Mouse (Mus musculus) liver, adult 2 months (tissue): ENCODE measurements at regions not wholly inside any gene's neighbourhood (a gene's known extent, or its start where the extent isn't known, plus 50 kb on each side); places are given as distances from the start of the nearest gene placed in this dataset.

Experiments
- DNase-seq: peaks from one replicate; pipeline ENCODE4 v3.0.0-alpha.2; 2011; ENCODE audit warnings: low read depth, low spot score; ENCODE audit errors: extremely low read depth
- H3K27ac ChIP-seq: fragments of 200-500 bp; replicated peaks from 2 replicates; pipeline ENCODE4 v1.5.1; 2012; ENCODE audit warnings: low read depth, mild to moderate bottlenecking, control low read depth, inconsistent platforms, low read length; ENCODE audit not compliant: insufficient read depth
- H3K27me3 ChIP-seq: fragments of 200-500 bp; 2 replicates; pipeline ENCODE4 v1.6.1; 2012; ENCODE audit warnings: mild to moderate bottlenecking, moderate library complexity, low read length, inconsistent platforms; ENCODE audit not compliant: control insufficient read depth, insufficient read depth
- H3K36me3 ChIP-seq: fragments of 200-500 bp; 2 replicates; pipeline ENCODE4 v1.6.1; 2012; ENCODE audit warnings: low read length, inconsistent platforms; ENCODE audit not compliant: control insufficient read depth, insufficient read depth
- H3K4me1 ChIP-seq: fragments of 200-500 bp; 2 replicates; pipeline ENCODE4 v1.6.1; 2011; ENCODE audit warnings: low read length; ENCODE audit not compliant: control insufficient read depth, insufficient read depth
- H3K4me3 ChIP-seq: fragments of 200-500 bp; 2 replicates; pipeline ENCODE4 v1.5.1; 2011; ENCODE audit warnings: low read depth, mild to moderate bottlenecking, control low read depth, low read length, moderate library complexity; ENCODE audit not compliant: insufficient read depth
- H3K79me2 ChIP-seq: fragments of 200-500 bp; 2 replicates; pipeline ENCODE4 v1.6.1; 2012; ENCODE audit warnings: inconsistent platforms, mild to moderate bottlenecking, low read length, moderate library complexity; ENCODE audit not compliant: control insufficient read depth, insufficient read depth
- H3K9ac ChIP-seq: fragments of 200-500 bp; 2 replicates; pipeline ENCODE4 v1.6.1; 2012; ENCODE audit warnings: low read depth, mild to moderate bottlenecking, control low read depth, inconsistent platforms, low read length
- CTCF ChIP-seq: fragments of 200-500 bp; IDR thresholded peaks from 2 replicates; pipeline ENCODE4 v1.5.1; 2011; ENCODE audit warnings: low read depth, low read length, control low read depth
- POLR2A ChIP-seq: fragments of 200-500 bp; IDR thresholded peaks from 2 replicates; pipeline ENCODE4 v1.6.1; 2011; ENCODE audit warnings: low read length, control low read depth; ENCODE audit not compliant: insufficient read depth; ENCODE audit errors: extremely low read depth
- WGBS: fragments of 180-500 bp; shearing (Covaris S2); methylation state at CpG from one replicate; pipeline ENCODE4 v1.1.7; 2018; 5-methylcytosine and 5-hydroxymethylcytosine counted together

DNA sequence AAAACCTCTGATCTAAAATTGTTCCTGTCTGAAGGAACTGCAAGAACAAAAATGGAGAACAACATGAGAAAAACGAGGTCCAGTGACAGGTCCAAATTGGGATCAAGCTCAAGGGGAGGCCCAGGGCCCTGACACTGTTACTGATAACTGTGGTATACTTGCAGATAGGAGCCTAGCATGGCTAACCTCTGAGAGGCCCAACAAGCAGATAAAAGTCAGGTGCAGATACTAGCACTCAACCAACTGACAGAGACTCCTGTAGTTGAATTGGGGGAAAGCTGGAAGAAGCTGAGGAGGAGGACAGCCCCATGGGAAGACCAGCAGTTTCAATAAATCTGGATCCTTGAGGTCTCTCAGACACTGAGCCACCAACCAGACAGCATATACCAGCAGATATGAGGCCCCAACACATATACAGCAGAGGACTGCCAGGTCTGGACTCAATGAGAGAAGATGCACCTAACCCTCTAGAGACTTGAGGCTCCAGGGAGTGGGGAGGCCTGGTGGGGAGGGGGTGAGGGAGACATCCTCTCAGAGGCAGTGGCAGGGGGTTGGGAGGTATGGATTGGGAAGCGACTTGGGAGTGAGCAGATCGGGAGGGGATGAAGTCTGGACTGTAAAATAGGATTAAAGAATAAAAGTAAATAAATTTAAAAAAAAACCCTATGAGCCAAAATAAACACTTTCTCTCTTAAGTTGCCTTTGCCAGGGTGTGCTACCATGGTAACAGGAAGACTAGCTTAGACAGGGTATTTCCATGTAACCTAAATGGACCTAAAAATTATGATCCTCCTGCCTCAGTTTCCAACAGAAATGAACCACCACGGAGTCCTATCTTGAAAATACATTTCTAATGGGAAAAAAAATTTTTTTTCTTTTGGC, 91.8 kb downstream of the Fam204a start:
- DNase-seq = no peak
- H3K79me2 ChIP-seq = no peaks in the 10 kb centered on the region
- no peak overlapping the region for H3K27ac ChIP-seq
- H3K27me3 ChIP-seq = no peaks in the 10 kb centered on the region
- 66% methylated on average over 4 of the region's 4 CpGs for WGBS
- H3K4me1 ChIP-seq = no peaks in the 10 kb centered on the region
- TF ChIP-seq CTCF (no peak), POLR2A (no peak)
- no peak overlapping the region for H3K4me3 ChIP-seq
- H3K36me3 ChIP-seq = no peaks in the 10 kb centered on the region
- H3K9ac ChIP-seq = no peak overlapping the region

DNA sequence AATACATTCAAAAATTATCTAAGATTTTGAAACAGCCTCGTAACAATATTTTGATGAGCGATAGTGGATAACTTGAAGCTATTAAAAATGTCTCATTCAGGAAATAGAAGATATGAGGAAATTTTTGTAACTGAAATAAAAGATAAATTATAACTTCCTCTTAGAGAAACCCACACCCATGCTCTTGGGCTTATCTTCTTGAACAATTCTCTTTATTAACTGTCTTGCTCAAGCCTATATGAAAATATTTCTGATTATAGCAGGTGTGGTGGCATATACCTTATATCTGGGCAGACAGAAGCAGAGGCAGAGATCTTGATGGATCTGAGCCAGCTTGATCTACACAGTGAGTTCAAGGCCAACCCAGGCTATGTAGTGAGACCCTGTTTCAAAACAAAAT, 96.9 kb downstream of the Fam204a start:
- Histone ChIP-seq H3K9ac (no peak overlapping the region), H3K79me2 (no peaks in the 10 kb centered on the region), H3K4me1 (no peaks in the 10 kb centered on the region), H3K27ac (no peak overlapping the region), H3K27me3 (no peaks in the 10 kb centered on the region), H3K36me3 (no peaks in the 10 kb centered on the region), H3K4me3 (no peak overlapping the region)
- 80% methylated on average over 2 of the region's 2 CpGs for WGBS
- no peak for TF ChIP-seq POLR2A
- TF ChIP-seq CTCF = no peak
- no peak for DNase-seq

DNA sequence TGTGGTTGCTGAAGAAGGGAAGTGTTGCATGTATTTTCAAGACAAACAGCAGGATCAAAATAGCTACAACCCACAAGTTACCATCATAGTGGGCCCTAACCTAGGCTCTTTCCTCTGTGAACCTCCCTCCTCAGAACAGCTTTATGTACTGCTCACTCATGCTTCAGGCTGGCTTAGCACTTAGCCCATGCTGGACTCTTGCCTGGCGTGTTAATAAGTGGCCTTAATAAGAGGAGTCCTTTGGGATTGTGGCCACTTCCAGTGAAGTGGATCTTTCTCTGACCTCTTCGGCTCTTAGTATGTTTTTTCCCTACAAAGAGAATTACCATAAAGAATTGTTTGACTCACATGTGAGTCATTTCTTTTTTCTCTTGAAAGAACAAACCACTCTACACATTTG, 101.9 kb downstream of the Fam204a start:
- Histone ChIP-seq H3K27ac (no peak overlapping the region), H3K27me3 (peaks cover 3% of the 10 kb centered on the region; the same call in 1 of the 2 replicates), H3K9ac (no peak overlapping the region), H3K4me1 (no peaks in the 10 kb centered on the region), H3K79me2 (no peaks in the 10 kb centered on the region), H3K36me3 (no peaks in the 10 kb centered on the region), H3K4me3 (no peak overlapping the region)
- DNase-seq = no peak
- no peak for TF ChIP-seq CTCF
- no peak for TF ChIP-seq POLR2A
- 80% methylated on average over 2 of the region's 2 CpGs for WGBS

DNA sequence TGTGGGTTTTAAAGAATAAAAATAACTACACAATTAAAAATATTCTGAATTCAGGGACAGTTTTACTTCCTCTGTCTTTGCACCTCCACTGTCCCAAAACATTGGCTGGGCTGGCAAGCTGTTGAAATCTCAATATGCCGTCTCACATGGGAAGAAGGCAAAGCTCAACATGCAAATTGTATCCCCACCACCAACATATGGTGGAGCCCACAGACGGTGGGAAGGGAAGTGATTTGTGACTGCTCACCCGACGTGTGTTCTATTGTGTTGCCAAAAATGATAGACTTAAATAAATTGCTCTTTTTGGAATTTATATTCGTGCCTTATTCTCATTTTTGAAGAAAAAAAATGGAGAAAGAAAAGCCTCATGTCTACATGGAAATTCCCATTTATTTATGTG, 105.6 kb downstream of the Fam204a start:
- peaks cover 3% of the 10 kb centered on the region; the same call in 1 of the 2 replicates for H3K27me3 ChIP-seq
- H3K36me3 ChIP-seq = no peaks in the 10 kb centered on the region
- TF ChIP-seq POLR2A (no peak), CTCF (no peak)
- WGBS = 82% methylated on average over 5 of the region's 5 CpGs
- no peak for DNase-seq
- no peak overlapping the region for H3K27ac ChIP-seq
- H3K79me2 ChIP-seq = no peaks in the 10 kb centered on the region
- no peak overlapping the region for H3K4me3 ChIP-seq
- no peak overlapping the region for H3K9ac ChIP-seq
- H3K4me1 ChIP-seq = no peaks in the 10 kb centered on the region

DNA sequence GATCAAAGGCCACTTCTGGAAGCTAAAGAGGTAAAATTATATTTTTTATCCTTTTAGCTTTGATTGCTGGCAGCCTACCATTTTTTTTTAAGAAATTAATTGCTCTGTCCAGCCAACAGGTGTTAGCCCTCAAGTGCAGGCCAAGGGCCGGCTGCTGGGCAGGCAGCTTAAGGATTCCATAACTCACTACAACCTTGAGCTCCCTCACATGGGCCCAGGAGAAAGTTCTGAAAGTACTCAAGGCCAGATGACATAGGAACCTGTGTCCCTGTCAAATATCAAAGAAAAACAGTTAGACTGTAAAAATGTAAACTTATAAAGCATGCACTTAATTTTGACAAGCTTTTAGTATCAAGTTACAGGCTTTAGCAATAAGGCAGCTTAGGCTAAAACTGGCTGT, 107.5 kb downstream of the Fam204a start:
- no peaks in the 10 kb centered on the region for H3K79me2 ChIP-seq
- H3K27ac ChIP-seq = no peak overlapping the region
- H3K4me1 ChIP-seq = no peaks in the 10 kb centered on the region
- no peak for DNase-seq
- TF ChIP-seq POLR2A = no peak
- TF ChIP-seq CTCF = no peak
- H3K27me3 ChIP-seq = peaks cover 3% of the 10 kb centered on the region; the same call in 1 of the 2 replicates
- 60% methylated on average over 1 of the region's 1 CpGs for WGBS
- no peak overlapping the region for H3K4me3 ChIP-seq
- H3K9ac ChIP-seq = no peak overlapping the region
- no peaks in the 10 kb centered on the region for H3K36me3 ChIP-seq

DNA sequence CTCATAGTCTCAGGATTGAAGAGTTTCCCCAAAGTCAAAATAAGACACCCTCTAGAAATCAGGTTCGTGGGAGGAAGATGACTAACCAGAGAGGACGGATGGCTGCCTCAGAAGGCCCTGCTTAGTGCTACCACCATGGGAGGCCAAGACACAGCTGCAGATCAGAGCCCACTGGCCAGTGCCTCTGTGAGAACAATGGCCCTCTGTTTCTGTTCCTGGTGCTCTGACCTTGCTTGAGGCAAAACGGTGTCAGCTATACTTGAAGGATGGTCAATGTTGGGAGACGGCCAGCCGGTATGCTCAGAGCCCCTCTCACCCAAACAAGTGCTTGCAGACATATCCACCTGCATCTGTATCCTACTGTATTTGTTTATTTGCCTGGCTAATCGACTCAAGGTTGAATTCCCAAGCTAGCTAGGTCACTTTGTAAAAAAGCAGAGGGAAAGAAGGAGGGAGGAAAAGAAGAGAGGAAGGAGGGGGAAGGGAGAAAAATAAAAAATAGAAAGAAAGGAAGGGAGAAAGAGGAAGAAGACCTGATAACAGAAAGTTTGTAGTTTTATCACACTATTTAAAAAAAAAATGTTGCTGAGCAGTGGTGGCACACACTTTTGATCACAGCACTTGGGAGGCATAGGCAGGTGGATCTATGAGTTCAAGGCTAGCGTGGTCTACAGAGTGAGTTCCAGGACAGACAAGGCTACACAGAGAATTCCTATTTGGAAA, 112.7 kb downstream of the Fam204a start:
- H3K27me3 ChIP-seq = no peaks in the 10 kb centered on the region
- H3K27ac ChIP-seq = no peak overlapping the region
- DNase-seq = no peak
- H3K36me3 ChIP-seq = no peaks in the 10 kb centered on the region
- H3K9ac ChIP-seq = no peak overlapping the region
- no peaks in the 10 kb centered on the region for H3K4me1 ChIP-seq
- no peak overlapping the region for H3K4me3 ChIP-seq
- H3K79me2 ChIP-seq = no peaks in the 10 kb centered on the region
- no peak for TF ChIP-seq POLR2A
- no peak for TF ChIP-seq CTCF
- 65% methylated on average over 7 of the region's 7 CpGs for WGBS
